Mouse (Mus musculus) heart, adult 2 months (tissue): ENCODE measurements around the gene Col4a2. TPM values are rescaled to one million over a fixed set of nuclear protein-coding genes. Genes with fewer than 3 reads are reported as not detected.
A peak's percentile ranks its signal among the peaks of the same experiment; 100 is the strongest.
"Not testable (repeated sequence)": the region's sequence is repeated elsewhere in the genome, so short reads cannot be mapped to it uniquely, and the experiment has no call there.

ENCODE experiments used
- DNase-seq, 2 experiments: peaks; one replicate each; pipeline ENCODE4 v3.0.0; 2021
- H3K27ac ChIP-seq: fragments of 200-600 bp; 2 replicates; pipeline ENCODE4 v1.8.1; 2022
- H3K27me3 ChIP-seq: fragments of 200-500 bp; 2 replicates; pipeline ENCODE4 v1.6.1; 2012; ENCODE audit warnings: mild to moderate bottlenecking, low read length, inconsistent platforms, mixed read lengths; ENCODE audit not compliant: control insufficient read depth, insufficient read depth
- H3K36me3 ChIP-seq: fragments of 200-500 bp; 2 replicates; pipeline ENCODE4 v1.6.1; 2012; ENCODE audit warnings: low read length, inconsistent platforms; ENCODE audit not compliant: control insufficient read depth, insufficient read depth
- H3K4me1 ChIP-seq: fragments of 200-500 bp; 2 replicates; pipeline ENCODE4 v1.6.1; 2011; ENCODE audit warnings: low read length; ENCODE audit not compliant: control insufficient read depth, insufficient read depth
- H3K4me3 ChIP-seq: fragments of 200-600 bp; 2 replicates; pipeline ENCODE4 v1.8.1; 2022
- H3K79me2 ChIP-seq: fragments of 200-500 bp; replicated peaks from 2 replicates; pipeline ENCODE4 v1.6.1; 2012; ENCODE audit warnings: mild to moderate bottlenecking, inconsistent platforms, low read length, moderate library complexity, mixed read lengths; ENCODE audit not compliant: control insufficient read depth, insufficient read depth
- H3K9ac ChIP-seq: fragments of 200-500 bp; 2 replicates; pipeline ENCODE4 v1.6.1; 2012; ENCODE audit warnings: low read depth, mild to moderate bottlenecking, control low read depth, inconsistent platforms, low read length, mixed read lengths
- CTCF ChIP-seq: fragments of 200-600 bp; IDR thresholded peaks from 2 replicates; pipeline ENCODE4 v1.8.1; 2022; ENCODE audit warnings: antibody characterized with exemption, mild to moderate bottlenecking, moderate library complexity
- EP300 ChIP-seq: fragments of 200-500 bp; IDR thresholded peaks from 2 replicates; pipeline ENCODE4 v1.6.1; 2011; ENCODE audit warnings: low read depth, low read length, control low read depth; ENCODE audit not compliant: insufficient read depth
- POLR2A ChIP-seq: fragments of 200-500 bp; IDR thresholded peaks from 2 replicates; pipeline ENCODE4 v1.6.1; 2011; ENCODE audit warnings: mild to moderate bottlenecking, low read depth, low read length, control low read depth; ENCODE audit not compliant: insufficient read depth
- WGBS: fragments of 180-500 bp; shearing (Covaris S2); methylation state at CpG from one replicate; pipeline ENCODE4 v1.1.7; 2018; 5-methylcytosine and 5-hydroxymethylcytosine counted together
- intact Hi-C: fragments of 180-260 bp; cut with DNase I; formaldehyde crosslinking; loops from one replicate; pipeline ENCODE4 v1.15.1; 2025
- polyA plus RNA-seq: library from polyadenylated mRNA; depleted of rRNA; stranded (reverse); fragments of >200 nt; gene quantifications from 2 replicates; pipeline ENCODE4 v1.2.3, GENCODE M21; 2012
- total RNA-seq, 2 experiments: library from RNA; stranded (reverse); gene quantifications; 2 replicates each; pipeline ENCODE4 v1.2.3; 2021

Gene Col4a2
- total and polyA plus RNA-seq, 3 experiments = 104 to 172 (median 139) TPM

GRCm38 (mm10) chr8:11465619-11466018 lies 153.0 kb downstream of the Col4a2 start:
- H3K9ac ChIP-seq = no peak overlapping the region
- DNase-seq = no peak
- intact Hi-C loops = no loop called here
- WGBS = 97% methylated on average over 4 of the region's 4 CpGs
- no peak overlapping the region for H3K4me3 ChIP-seq
- H3K36me3 ChIP-seq = peaks cover 2% of the 10 kb centered on the region
- no peak overlapping the region for H3K27ac ChIP-seq
- no peaks in the 10 kb centered on the region for H3K27me3 ChIP-seq
- H3K79me2 ChIP-seq = 0 out of 2 replicates have a peak, but pooled peaks cover 1% of the 10 kb centered on the region
- peaks cover 11% of the 10 kb centered on the region for H3K4me1 ChIP-seq
- no peak for TF ChIP-seq EP300
- no peak for TF ChIP-seq POLR2A
- TF ChIP-seq CTCF = no peak

GRCm38 (mm10) chr8:11466528-11466927 lies 153.9 kb downstream of the Col4a2 start:
- 91% methylated on average over 5 of the region's 5 CpGs for WGBS
- H3K4me1 ChIP-seq = peaks cover 11% of the 10 kb centered on the region
- DNase-seq, H3K4me3 ChIP-seq, H3K36me3 ChIP-seq, H3K9ac ChIP-seq, H3K27ac ChIP-seq, H3K27me3 ChIP-seq, H3K79me2 ChIP-seq, intact Hi-C loops: not testable (repeated sequence)

GRCm38 (mm10) chr8:11469095-11469494 lies 156.5 kb downstream of the Col4a2 start:
- Histone ChIP-seq H3K4me3 (no peak overlapping the region), H3K36me3 (peaks cover 2% of the 10 kb centered on the region; the same call in 1 of the 2 replicates), H3K4me1 (peaks cover 7% of the 10 kb centered on the region), H3K27me3 (no peaks in the 10 kb centered on the region), H3K9ac (no peak overlapping the region), H3K79me2 (0 out of 2 replicates have a peak, but pooled peaks cover 3% of the 10 kb centered on the region), H3K27ac (peak overlapping the region; percentile 4; the same call in 1 of the 2 replicates)
- TF ChIP-seq EP300 = peak; percentile 63; the same call in 1 of the 2 replicates
- peak; percentile 83 for TF ChIP-seq CTCF
- no peak for TF ChIP-seq POLR2A
- peak; percentile 55 to 67 for DNase-seq
- WGBS = 13% methylated on average over 3 of the region's 3 CpGs
- intact Hi-C loops = loop anchor here (2.0 kb wide), 1 partner anchor 18 kb away; no protein-coding TSS in a partner anchor

- Histone ChIP-seq H3K79me2 (0 out of 2 replicates have a peak, but pooled peaks cover 3% of the 10 kb centered on the region), H3K27ac (no peak overlapping the region), H3K4me3 (no peak overlapping the region), H3K27me3 (no peaks in the 10 kb centered on the region), H3K4me1 (peaks cover 2% of the 10 kb centered on the region; the same call in 1 of the 2 replicates), H3K36me3 (no peaks in the 10 kb centered on the region; the same call in 1 of the 2 replicates), H3K9ac (no peak overlapping the region)
- intact Hi-C loops = no loop called here
- DNase-seq = no peak
- TF ChIP-seq CTCF (no peak), EP300 (no peak), POLR2A (no peak)
- WGBS = 74% methylated on average over 7 of the region's 7 CpGs
Observed at GRCm38 (mm10) chr8:11470694-11471093, 158.1 kb downstream of the Col4a2 start.

GRCm38 (mm10) chr8:11471309-11471708 lies 158.7 kb downstream of the Col4a2 start:
- H3K27me3 ChIP-seq = no peaks in the 10 kb centered on the region
- peaks cover 6% of the 10 kb centered on the region; the same call in 1 of the 2 replicates for H3K4me1 ChIP-seq
- DNase-seq = no peak
- H3K27ac ChIP-seq = no peak overlapping the region
- no peak for TF ChIP-seq POLR2A
- TF ChIP-seq EP300 = no peak
- no peak for TF ChIP-seq CTCF
- H3K36me3 ChIP-seq = no peaks in the 10 kb centered on the region
- H3K4me3 ChIP-seq = no peak overlapping the region
- H3K9ac ChIP-seq = no peak overlapping the region
- WGBS = 53% methylated on average over 8 of the region's 8 CpGs
- 0 out of 2 replicates have a peak, but pooled peaks cover 3% of the 10 kb centered on the region for H3K79me2 ChIP-seq
- intact Hi-C loops = no loop called here

- Histone ChIP-seq H3K4me1 (peaks cover 7% of the 10 kb centered on the region; the same call in 1 of the 2 replicates), H3K4me3 (no peak overlapping the region), H3K9ac (no peak overlapping the region), H3K27me3 (no peaks in the 10 kb centered on the region), H3K79me2 (0 out of 2 replicates have a peak, but pooled peaks cover 3% of the 10 kb centered on the region), H3K27ac (peak overlapping the region; percentile 79), H3K36me3 (no peaks in the 10 kb centered on the region)
- WGBS = 21% methylated on average over 4 of the region's 4 CpGs
- DNase-seq = peak; percentile 45 to 60
- intact Hi-C loops = no loop called here
- TF ChIP-seq EP300 (no peak), POLR2A (0 out of 2 replicates have a peak, but pooled peaks have one; percentile 22)
Observed at GRCm38 (mm10) chr8:11473072-11473471, 160.5 kb downstream of the Col4a2 start.
